In the genomic region with DNA sequence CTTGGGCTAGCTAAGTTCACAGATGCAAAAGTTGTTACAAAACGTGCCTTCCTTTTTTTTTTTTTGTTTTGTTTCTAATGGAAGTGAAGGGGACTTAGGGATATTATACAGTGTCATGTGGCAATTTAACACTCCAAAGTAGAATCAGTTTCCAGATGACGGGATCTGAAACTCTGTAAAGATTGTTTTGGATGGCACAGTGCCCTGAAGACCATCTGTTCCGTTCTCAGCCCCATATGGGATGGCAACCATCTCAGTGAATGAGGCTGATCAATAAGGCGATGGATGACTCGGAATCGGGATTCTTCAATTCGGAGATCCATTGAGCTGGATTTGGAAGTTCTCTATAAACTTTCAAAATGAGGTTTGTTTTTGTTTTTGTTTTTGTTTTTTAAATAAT, we compare ENCODE assay signal across 15 mouse cellular contexts. TPM values are rescaled to one million over a fixed set of nuclear protein-coding genes. Genes with fewer than 3 reads are reported as not detected.
DNase-seq lines count a peak whose midpoint lies in the region; ATAC-seq and TF ChIP-seq lines count a peak whose summit lies in the region.
"Had no signal": no experiment of that assay in that cellular context is flagged by ENCODE, and none has a peak within 500 bp of the region (broad histone marks: within the 10 kb centered on the region; RNA-seq: fewer than 3 reads in every experiment).

No protein-coding gene starts in this region.

- peak; percentile 65 for DNase-seq in midbrain, postnatal 0 days (ENCODE audit: low spot score)
- peak; percentile 39 to 84 for DNase-seq in layer of hippocampus, postnatal 14 days (ENCODE audit: low spot score in 2 of 2)
- no peak for DNase-seq in urinary bladder, postnatal 14 days (ENCODE audit: low spot score)
- DNase-seq: adrenal gland, postnatal 36 days; heart, postnatal 4 days; kidney, adult 9 months; kidney, postnatal 4 days; lung, postnatal 10 days; thymus, postnatal 36 days had no signal

- no peaks in the 10 kb centered on the region for H3K9me3 ChIP-seq in forebrain, embryonic 13.5 days (replicated peaks)
- no peaks in the 10 kb centered on the region for H3K9me3 ChIP-seq in forebrain, embryonic 12.5 days
- H3K9me3 ChIP-seq in midbrain, postnatal 0 days (ENCODE audit: low read length): no peaks in the 10 kb centered on the region
- no peaks in the 10 kb centered on the region for H3K9me3 ChIP-seq in midbrain, embryonic 16.5 days (replicated peaks; ENCODE audit: control insufficient read depth, low read length, poor library complexity, severe bottlenecking)
- H3K9me3 ChIP-seq in forebrain, embryonic 16.5 days (ENCODE audit: control insufficient read depth, low read length): no peaks in the 10 kb centered on the region
- H3K9me3 ChIP-seq: neural tube, embryonic 12.5 days had no signal

- peaks cover 65% of the 10 kb centered on the region for H3K36me3 ChIP-seq in forebrain, embryonic 13.5 days (ENCODE audit: poor library complexity, severe bottlenecking)
- peaks cover 40% of the 10 kb centered on the region for H3K36me3 ChIP-seq in forebrain, embryonic 12.5 days (replicated peaks)
- 0 out of 2 replicates have a peak, but pooled peaks cover 8% of the 10 kb centered on the region for H3K36me3 ChIP-seq in midbrain, postnatal 0 days (ENCODE audit: insufficient read depth, low read length)
- H3K36me3 ChIP-seq in midbrain, embryonic 16.5 days (ENCODE audit: control insufficient read depth, insufficient read depth, low read length): no peaks in the 10 kb centered on the region; the same call in 1 of the 2 replicates
- H3K36me3 ChIP-seq in forebrain, embryonic 16.5 days (ENCODE audit: control insufficient read depth, insufficient read depth): peaks cover 13% of the 10 kb centered on the region

- peak overlapping the region; percentile 59; the same call in 1 of the 2 replicates for H3K27ac ChIP-seq in forebrain, embryonic 13.5 days
- no peak overlapping the region for H3K27ac ChIP-seq in forebrain, embryonic 12.5 days
- no peak overlapping the region for H3K27ac ChIP-seq in midbrain, postnatal 0 days (ENCODE audit: low read depth, low read length)
- H3K27ac ChIP-seq in midbrain, embryonic 16.5 days (ENCODE audit: low read length): no peak overlapping the region
- H3K27ac ChIP-seq in forebrain, embryonic 16.5 days (ENCODE audit: low read length): peak overlapping the region; percentile 76
- H3K27ac ChIP-seq: neural tube, embryonic 12.5 days had no signal

- no peaks in the 10 kb centered on the region for H3K27me3 ChIP-seq in forebrain, embryonic 13.5 days
- H3K27me3 ChIP-seq in forebrain, embryonic 12.5 days: no peaks in the 10 kb centered on the region
- no peaks in the 10 kb centered on the region for H3K27me3 ChIP-seq in midbrain, postnatal 0 days (ENCODE audit: insufficient read depth, low read length)
- H3K27me3 ChIP-seq in midbrain, embryonic 16.5 days (ENCODE audit: control insufficient read depth, insufficient read depth, low read depth, low read length): no peaks in the 10 kb centered on the region
- H3K27me3 ChIP-seq in forebrain, embryonic 16.5 days (replicated peaks; ENCODE audit: control insufficient read depth, insufficient read depth, low read length): no peaks in the 10 kb centered on the region
- H3K27me3 ChIP-seq: neural tube, embryonic 12.5 days had no signal

- peaks cover 35% of the 10 kb centered on the region for H3K4me1 ChIP-seq in forebrain, embryonic 13.5 days
- peaks cover 3% of the 10 kb centered on the region; the same call in 1 of the 2 replicates for H3K4me1 ChIP-seq in forebrain, embryonic 12.5 days
- no peaks in the 10 kb centered on the region for H3K4me1 ChIP-seq in midbrain, postnatal 0 days (ENCODE audit: insufficient read depth, low read length)
- H3K4me1 ChIP-seq in midbrain, embryonic 16.5 days (ENCODE audit: control insufficient read depth, insufficient read depth, low read length): peaks cover 11% of the 10 kb centered on the region
- peaks cover 31% of the 10 kb centered on the region for H3K4me1 ChIP-seq in forebrain, embryonic 16.5 days (replicated peaks; ENCODE audit: control insufficient read depth, insufficient read depth, low read length)

- no peak for TF ChIP-seq CTCF in midbrain, postnatal 0 days (IDR thresholded peaks at IDR 0.05)

- H3K4me3 ChIP-seq in forebrain, embryonic 13.5 days: no peak overlapping the region
- H3K4me3 ChIP-seq in forebrain, embryonic 12.5 days (replicated peaks): no peak overlapping the region
- no peak overlapping the region for H3K4me3 ChIP-seq in midbrain, postnatal 0 days (ENCODE audit: low read depth, low read length)
- H3K4me3 ChIP-seq in midbrain, embryonic 16.5 days (ENCODE audit: low read depth, low read length): no peak overlapping the region
- H3K4me3 ChIP-seq in forebrain, embryonic 16.5 days (replicated peaks; ENCODE audit: low read length): no peak overlapping the region
- H3K4me3 ChIP-seq: neural tube, embryonic 12.5 days had no signal

- H3K9ac ChIP-seq in forebrain, embryonic 13.5 days: no peak overlapping the region
- H3K9ac ChIP-seq in forebrain, embryonic 12.5 days: no peak overlapping the region
- H3K9ac ChIP-seq in midbrain, postnatal 0 days (replicated peaks; ENCODE audit: low read length, poor library complexity, severe bottlenecking): no peak overlapping the region
- H3K9ac ChIP-seq in midbrain, embryonic 16.5 days (ENCODE audit: low read depth, low read length): no peak overlapping the region
- H3K9ac ChIP-seq in forebrain, embryonic 16.5 days (replicated peaks; ENCODE audit: low read depth, low read length): no peak overlapping the region
- H3K9ac ChIP-seq: neural tube, embryonic 12.5 days had no signal

- no peak overlapping the region for H3K4me2 ChIP-seq in forebrain, embryonic 13.5 days
- H3K4me2 ChIP-seq in forebrain, embryonic 12.5 days: no peak overlapping the region
- no peak overlapping the region for H3K4me2 ChIP-seq in midbrain, postnatal 0 days (ENCODE audit: low read depth, low read length, poor library complexity, severe bottlenecking)
- no peak overlapping the region for H3K4me2 ChIP-seq in midbrain, embryonic 16.5 days (ENCODE audit: low read length)
- no peak overlapping the region; the same call in 1 of the 2 replicates for H3K4me2 ChIP-seq in forebrain, embryonic 16.5 days (ENCODE audit: low read length)
- H3K4me2 ChIP-seq: neural tube, embryonic 12.5 days had no signal

- peak; percentile 84 for ATAC-seq in forebrain, embryonic 13.5 days
- ATAC-seq in forebrain, embryonic 12.5 days (ENCODE audit: low FRiP score): no peak
- no peak for ATAC-seq in midbrain, postnatal 0 days (ENCODE audit: low FRiP score)
- ATAC-seq in midbrain, embryonic 16.5 days: no peak
- ATAC-seq in forebrain, embryonic 16.5 days: peak; percentile 89
- ATAC-seq in inflammation-experienced regulatory T-cells, adult 6 months: no peak

- 74% methylated on average over 7 of the region's 7 CpGs for WGBS in forebrain, embryonic 13.5 days
- WGBS in forebrain, embryonic 12.5 days: 81% methylated on average over 7 of the region's 7 CpGs
- WGBS in midbrain, postnatal 0 days: 79% methylated on average over 7 of the region's 7 CpGs
- 77% methylated on average over 7 of the region's 7 CpGs for WGBS in midbrain, embryonic 16.5 days
- WGBS in forebrain, embryonic 16.5 days: 42% methylated on average over 7 of the region's 7 CpGs

RNA-seq across cellular contexts. Expression of a gene that starts 17.6 kb away (rescaled TPM):
- polyA plus RNA-seq in forebrain, embryonic 13.5 days (2015; fragmentation: Nextera tagmentation; extraction: Ambion mirVana): 475 and 490 TPM in 2 replicates
- polyA plus RNA-seq in forebrain, embryonic 12.5 days (2016; fragmentation: Nextera tagmentation; extraction: Ambion mirVana): 381 and 460 TPM in 2 replicates
- 574 and 673 TPM in 2 replicates for total RNA-seq in midbrain, postnatal 0 days (2014; rRNA removed)
- polyA plus RNA-seq in midbrain, postnatal 0 days (2015; fragmentation: Nextera tagmentation; extraction: Ambion mirVana): 603 and 649 TPM in 2 replicates
- 738 and 762 TPM in 2 replicates for polyA plus RNA-seq in midbrain, embryonic 16.5 days (2015; fragmentation: Nextera tagmentation; extraction: Ambion mirVana)
- 749 and 886 TPM in 2 replicates for polyA plus RNA-seq in forebrain, embryonic 16.5 days (2015; fragmentation: Nextera tagmentation; extraction: Ambion mirVana)
- 100 to 1,000 TPM; 567 to 576 TPM for total RNA-seq in layer of hippocampus, postnatal 14 days (2021)
- polyA plus RNA-seq in inflammation-experienced regulatory T-cells, adult 6 months (2017; shearing (Covaris generic)): 1 to 10 TPM; 5.9 to 8.7 (median 7.8) TPM

Comparison
In these comparisons a context has a peak if more than half of its experiments do, and no peak if none do; other contexts are left out.
1. ATAC-seq: peak in forebrain, embryonic 13.5 days (single experiment) and forebrain, embryonic 16.5 days (single experiment); none in forebrain, embryonic 12.5 days (single experiment), midbrain, postnatal 0 days (single experiment), midbrain, embryonic 16.5 days (single experiment) and inflammation-experienced regulatory T-cells, adult 6 months (single experiment).
2. H3K27ac ChIP-seq: peak in forebrain, embryonic 13.5 days (single experiment) and forebrain, embryonic 16.5 days (single experiment); none in forebrain, embryonic 12.5 days (single experiment), midbrain, postnatal 0 days (single experiment) and midbrain, embryonic 16.5 days (single experiment).
3. RNA of a gene that starts 17.6 kb away (polyA plus RNA-seq): 738 to 762 TPM in midbrain, embryonic 16.5 days, 749 to 886 TPM in forebrain, embryonic 16.5 days, 603 to 649 TPM in midbrain, postnatal 0 days, 475 to 490 TPM in forebrain, embryonic 13.5 days and 381 to 460 TPM in forebrain, embryonic 12.5 days; 5.9 to 8.7 TPM in inflammation-experienced regulatory T-cells, adult 6 months; every median in the first group is over 10 times any median in the second.